Mouse (Mus musculus) liver, embryonic 12.5 days (tissue): ENCODE measurements at regions not wholly inside any gene's neighbourhood (a gene's known extent, or its start where the extent isn't known, plus 50 kb on each side); places are given as distances from the start of the nearest gene placed in this dataset.
"Not testable (repeated sequence)": the region's sequence is repeated elsewhere in the genome, so short reads cannot be mapped to it uniquely, and the experiment has no call there.

ENCODE experiments used
- ATAC-seq: fragments of 200-750 bp; cut with Nextera tagmentation; 2 replicates; pipeline ENCODE4 v1.8.0; 2017; ENCODE audit warnings: moderate number of reproducible peaks, mild to moderate bottlenecking, moderate library complexity
- H3K27ac ChIP-seq: fragments of 300-500 bp; sonication (generic); 2 replicates; pipeline ENCODE4 v1.5.1; 2016; ENCODE audit warnings: mild to moderate bottlenecking
- H3K27me3 ChIP-seq: fragments of 300-500 bp; sonication (generic); replicated peaks from 2 replicates; pipeline ENCODE4 v1.6.1; 2016; ENCODE audit warnings: mild to moderate bottlenecking, moderate library complexity
- H3K36me3 ChIP-seq: fragments of 300-500 bp; sonication (generic); 2 replicates; pipeline ENCODE4 v1.6.1; 2016; ENCODE audit warnings: mild to moderate bottlenecking, moderate library complexity
- H3K4me1 ChIP-seq: fragments of 300-500 bp; sonication (generic); 2 replicates; pipeline ENCODE4 v1.6.1; 2016
- H3K4me2 ChIP-seq: fragments of 300-500 bp; sonication (generic); 2 replicates; pipeline ENCODE4 v1.6.1; 2016; ENCODE audit warnings: mild to moderate bottlenecking, moderate library complexity
- H3K4me3 ChIP-seq: fragments of 300-500 bp; sonication (generic); 2 replicates; pipeline ENCODE4 v1.5.1; 2016; ENCODE audit warnings: mild to moderate bottlenecking, moderate library complexity
- H3K9ac ChIP-seq: fragments of 300-500 bp; sonication (generic); 2 replicates; pipeline ENCODE4 v1.6.1; 2016; ENCODE audit warnings: mild to moderate bottlenecking, moderate library complexity
- H3K9me3 ChIP-seq: fragments of 300-500 bp; sonication (generic); replicated peaks from 2 replicates; pipeline ENCODE4 v1.6.1; 2016; ENCODE audit warnings: mild to moderate bottlenecking, moderate library complexity
- WGBS: fragments of 180-500 bp; shearing (Covaris S2); methylation state at CpG from one replicate; pipeline ENCODE4 v1.1.7; 2016; ENCODE audit not compliant: insufficient replicate concordance; 5-methylcytosine and 5-hydroxymethylcytosine counted together

GRCm38 (mm10) chr17:9168411-9168810 is 180.3 kb downstream of the 1700010I14Rik start:
- WGBS = 0% methylated on average over 5 of the region's 5 CpGs
- no peak overlapping the region for H3K9ac ChIP-seq
- H3K9me3 ChIP-seq = no peaks in the 10 kb centered on the region
- no peak overlapping the region for H3K27ac ChIP-seq
- ATAC-seq = no peak
- H3K27me3 ChIP-seq = peaks cover 11% of the 10 kb centered on the region; the same call in 1 of the 2 replicates
- H3K4me3 ChIP-seq = no peak overlapping the region
- peaks cover 14% of the 10 kb centered on the region for H3K4me1 ChIP-seq
- peak overlapping the region; percentile 63 for H3K4me2 ChIP-seq
- H3K36me3 ChIP-seq = no peaks in the 10 kb centered on the region

- WGBS = 14% methylated on average over 11 of the region's 11 CpGs
- H3K36me3 ChIP-seq = no peaks in the 10 kb centered on the region
- no peak overlapping the region for H3K4me3 ChIP-seq
- peaks cover 11% of the 10 kb centered on the region; the same call in 1 of the 2 replicates for H3K27me3 ChIP-seq
- H3K9ac ChIP-seq = no peak overlapping the region
- no peak for ATAC-seq
- no peak overlapping the region for H3K4me2 ChIP-seq
- no peaks in the 10 kb centered on the region for H3K9me3 ChIP-seq
- peaks cover 14% of the 10 kb centered on the region for H3K4me1 ChIP-seq
- no peak overlapping the region for H3K27ac ChIP-seq
Measured at GRCm38 (mm10) chr17:9169371-9169770, 181.2 kb downstream of the 1700010I14Rik start.

DNA sequence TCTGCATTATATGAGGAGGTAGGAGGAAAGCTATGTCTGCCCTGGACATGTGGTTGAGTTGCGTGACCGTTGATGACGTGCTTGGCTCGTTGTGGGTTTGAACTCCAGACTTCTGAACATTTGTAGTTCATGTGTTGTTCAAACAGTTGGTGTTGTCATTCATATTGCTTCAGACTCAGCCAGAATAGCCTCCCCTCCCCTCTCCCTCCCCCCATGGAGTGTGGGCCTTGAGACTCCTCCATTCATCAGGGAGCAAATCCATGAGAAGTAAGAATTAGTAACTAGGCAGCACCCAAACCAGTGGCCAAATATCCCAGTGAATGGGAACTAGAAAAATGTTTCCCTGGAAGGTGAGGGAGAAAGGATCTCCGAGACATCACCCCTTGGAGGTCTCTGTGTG is 209.0 kb downstream of the 1700010I14Rik start:
- Histone ChIP-seq H3K27ac (no peak overlapping the region), H3K9ac (no peak overlapping the region), H3K4me3 (no peak overlapping the region), H3K4me1 (no peaks in the 10 kb centered on the region), H3K4me2 (no peak overlapping the region), H3K27me3 (no peaks in the 10 kb centered on the region), H3K9me3 (no peaks in the 10 kb centered on the region), H3K36me3 (no peaks in the 10 kb centered on the region)
- 78% methylated on average over 5 of the region's 5 CpGs for WGBS
- no peak for ATAC-seq

- 74% methylated on average over 7 of the region's 7 CpGs for WGBS
Measured at GRCm38 (mm10) chr17:9200386-9200785, 212.3 kb downstream of the 1700010I14Rik start.

GRCm38 (mm10) chr17:9202496-9202895 is 214.4 kb downstream of the 1700010I14Rik start:
- H3K4me1 ChIP-seq = no peaks in the 10 kb centered on the region
- H3K4me3 ChIP-seq = no peak overlapping the region
- no peaks in the 10 kb centered on the region for H3K9me3 ChIP-seq
- no peak for ATAC-seq
- no peak overlapping the region for H3K27ac ChIP-seq
- H3K27me3 ChIP-seq = no peaks in the 10 kb centered on the region
- WGBS = 15% methylated on average over 2 of the region's 2 CpGs
- H3K9ac ChIP-seq = no peak overlapping the region
- H3K4me2 ChIP-seq = no peak overlapping the region
- no peaks in the 10 kb centered on the region for H3K36me3 ChIP-seq

More at GRCm38 (mm10) chr17:9200386-9200785, 212.3 kb downstream of the 1700010I14Rik start:
- ATAC-seq = no peak
- no peaks in the 10 kb centered on the region for H3K4me1 ChIP-seq
- H3K9ac ChIP-seq = no peak overlapping the region
- no peaks in the 10 kb centered on the region for H3K36me3 ChIP-seq
- H3K9me3 ChIP-seq = no peaks in the 10 kb centered on the region
- H3K27ac ChIP-seq = no peak overlapping the region
- no peaks in the 10 kb centered on the region for H3K27me3 ChIP-seq
- H3K4me3 ChIP-seq = no peak overlapping the region
- H3K4me2 ChIP-seq = no peak overlapping the region

- no peaks in the 10 kb centered on the region for H3K4me1 ChIP-seq
- no peak overlapping the region for H3K4me3 ChIP-seq
- H3K27ac ChIP-seq = no peak overlapping the region
- H3K9ac ChIP-seq = no peak overlapping the region
- H3K4me2 ChIP-seq = no peak overlapping the region
- H3K27me3 ChIP-seq = no peaks in the 10 kb centered on the region
- no peaks in the 10 kb centered on the region for H3K9me3 ChIP-seq
- WGBS = 61% methylated on average over 2 of the region's 2 CpGs
- no peaks in the 10 kb centered on the region for H3K36me3 ChIP-seq
- no peak for ATAC-seq
Measured at GRCm38 (mm10) chr17:9210626-9211025, 211.2 kb upstream of the Gm17728 start.

GRCm38 (mm10) chr17:9223097-9223496 is 198.8 kb upstream of the Gm17728 start:
- no peak overlapping the region for H3K27ac ChIP-seq
- no peak for ATAC-seq
- no peaks in the 10 kb centered on the region for H3K4me1 ChIP-seq
- H3K9ac ChIP-seq = no peak overlapping the region
- whole genome bisulfite sequencing = 66% methylated on average over 4 of the region's 4 CpGs
- H3K36me3 ChIP-seq = no peaks in the 10 kb centered on the region
- H3K27me3 ChIP-seq = no peaks in the 10 kb centered on the region
- no peak overlapping the region for H3K4me2 ChIP-seq
- H3K9me3 ChIP-seq = no peaks in the 10 kb centered on the region
- H3K4me3 ChIP-seq = no peak overlapping the region

- Histone ChIP-seq H3K36me3 (no peaks in the 10 kb centered on the region), H3K27me3 (no peaks in the 10 kb centered on the region), H3K9me3 (no peaks in the 10 kb centered on the region), H3K9ac (no peak overlapping the region), H3K4me3 (no peak overlapping the region), H3K4me2 (no peak overlapping the region), H3K27ac (no peak overlapping the region), H3K4me1 (no peaks in the 10 kb centered on the region)
- ATAC-seq = no peak
- 70% methylated on average over 10 of the region's 10 CpGs for WGBS
Measured at GRCm38 (mm10) chr17:9227872-9228575, 193.8 kb upstream of the Gm17728 start.

- 47% methylated on average over 6 of the region's 6 CpGs for WGBS
Measured at GRCm38 (mm10) chr17:9235141-9235571, 186.7 kb upstream of the Gm17728 start.

DNA sequence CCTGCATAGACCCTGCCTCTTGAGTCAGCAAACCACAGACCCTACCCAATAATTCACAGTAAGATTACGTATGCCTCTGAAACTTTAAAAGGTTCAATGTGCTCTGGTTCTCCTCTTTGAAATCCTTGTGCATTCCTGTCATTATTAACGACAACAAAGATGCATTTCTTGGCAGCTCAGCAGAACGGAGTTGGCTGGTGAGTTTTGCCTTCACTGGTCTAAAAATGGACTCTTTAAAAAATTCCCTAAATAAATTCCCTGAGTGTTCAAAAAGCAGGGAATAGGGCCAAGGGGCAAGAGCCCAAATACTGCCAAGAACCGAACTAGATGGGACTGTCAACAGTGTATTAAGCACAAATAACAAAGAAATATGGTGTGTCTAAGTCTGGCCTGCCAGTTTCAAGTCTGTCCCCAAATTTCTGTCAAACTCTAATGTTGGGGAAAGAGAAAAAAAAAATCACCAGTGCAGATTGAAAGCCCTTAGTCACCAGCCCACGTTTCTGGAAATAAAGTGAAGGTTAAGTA is 163.2 kb upstream of the Gm17728 start:
- H3K36me3 ChIP-seq = no peaks in the 10 kb centered on the region
- no peak overlapping the region for H3K9ac ChIP-seq
- no peaks in the 10 kb centered on the region for H3K9me3 ChIP-seq
- 57% methylated on average over 5 of the region's 5 CpGs for WGBS
- no peaks in the 10 kb centered on the region for H3K4me1 ChIP-seq
- H3K4me2 ChIP-seq = no peak overlapping the region
- ATAC-seq = no peak
- H3K27me3 ChIP-seq = no peaks in the 10 kb centered on the region
- H3K27ac ChIP-seq = no peak overlapping the region
- no peak overlapping the region for H3K4me3 ChIP-seq

More at GRCm38 (mm10) chr17:9235141-9235571, 186.7 kb upstream of the Gm17728 start:
- ATAC-seq = no peak
- H3K4me3 ChIP-seq = no peak overlapping the region
- no peak overlapping the region for H3K27ac ChIP-seq
- no peaks in the 10 kb centered on the region for H3K9me3 ChIP-seq
- no peaks in the 10 kb centered on the region for H3K36me3 ChIP-seq
- H3K27me3 ChIP-seq = no peaks in the 10 kb centered on the region
- no peak overlapping the region for H3K4me2 ChIP-seq
- no peaks in the 10 kb centered on the region for H3K4me1 ChIP-seq
- no peak overlapping the region for H3K9ac ChIP-seq

DNA sequence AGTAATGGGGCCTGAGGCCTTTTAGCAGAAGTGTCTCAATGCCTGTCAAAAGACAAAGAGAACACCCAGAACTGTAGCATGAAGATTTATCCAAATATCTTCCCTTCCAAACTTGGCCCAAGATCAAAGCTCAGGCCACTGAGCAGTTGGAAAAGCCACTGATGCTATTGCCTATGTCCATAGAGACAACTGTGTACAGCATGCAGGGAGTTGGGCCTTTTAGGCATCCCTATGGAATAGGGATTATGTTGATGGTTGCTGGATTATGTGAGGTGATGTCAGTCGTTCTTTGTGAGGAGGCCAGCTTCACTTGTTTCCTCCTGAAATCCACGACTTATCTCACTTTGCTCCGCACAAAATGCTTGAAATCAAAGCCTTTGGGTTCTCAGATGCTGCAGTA is 153.1 kb upstream of the Gm17728 start:
- Histone ChIP-seq H3K4me1 (no peaks in the 10 kb centered on the region), H3K27me3 (no peaks in the 10 kb centered on the region), H3K9ac (no peak overlapping the region), H3K9me3 (no peaks in the 10 kb centered on the region), H3K4me3 (no peak overlapping the region), H3K36me3 (no peaks in the 10 kb centered on the region), H3K4me2 (no peak overlapping the region), H3K27ac (no peak overlapping the region)
- ATAC-seq = no peak
- 60% methylated on average over 3 of the region's 3 CpGs for WGBS

DNA sequence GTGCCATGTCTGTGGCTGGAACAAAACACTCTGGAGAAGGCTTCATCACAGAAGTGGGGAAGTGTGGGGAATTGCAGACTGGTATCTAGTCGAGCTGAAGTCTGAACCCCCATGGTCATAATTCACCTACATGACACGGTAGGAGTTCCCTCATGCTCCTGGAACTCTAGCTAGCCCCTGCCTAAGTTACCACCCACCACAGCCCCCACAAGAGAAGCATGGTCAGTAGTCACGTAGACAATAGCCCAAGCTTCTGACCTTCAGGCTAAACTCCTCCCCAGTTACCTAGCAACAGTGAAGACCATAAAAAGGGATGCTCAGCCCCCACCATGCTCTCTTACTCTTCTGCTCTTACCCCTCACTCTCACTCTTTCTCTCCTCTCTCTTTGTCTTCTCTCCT is 143.8 kb upstream of the Gm17728 start:
- not testable (repeated sequence) for H3K9ac ChIP-seq, H3K27ac ChIP-seq, H3K4me2 ChIP-seq, ATAC-seq, H3K4me1 ChIP-seq, H3K36me3 ChIP-seq, H3K4me3 ChIP-seq, H3K9me3 ChIP-seq, H3K27me3 ChIP-seq
- 38% methylated on average over 3 of the region's 3 CpGs for WGBS

DNA sequence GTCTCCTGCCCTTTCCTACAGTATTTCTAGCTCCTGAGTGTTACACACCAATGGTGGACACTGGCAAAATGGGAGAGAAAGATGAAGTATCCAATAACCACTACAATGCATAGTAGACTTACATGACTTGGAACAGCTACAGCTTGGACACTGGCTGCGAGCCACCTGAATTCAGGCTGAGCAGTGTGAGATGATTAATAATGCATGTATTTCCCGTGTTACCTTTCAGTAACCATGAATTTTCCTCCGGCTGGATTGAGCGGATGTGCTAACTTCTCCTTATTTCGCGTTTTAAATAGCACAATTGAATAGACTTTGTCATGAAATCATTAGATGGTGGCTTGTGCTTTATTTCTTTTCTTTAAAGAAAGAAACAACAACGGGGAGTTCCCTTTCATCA is 142.4 kb upstream of the Gm17728 start:
- H3K9ac ChIP-seq = no peak overlapping the region
- H3K36me3 ChIP-seq = no peaks in the 10 kb centered on the region
- H3K27me3 ChIP-seq = no peaks in the 10 kb centered on the region
- no peaks in the 10 kb centered on the region for H3K4me1 ChIP-seq
- H3K27ac ChIP-seq = no peak overlapping the region
- H3K4me2 ChIP-seq = no peak overlapping the region
- ATAC-seq = no peak
- H3K9me3 ChIP-seq = no peaks in the 10 kb centered on the region
- WGBS = 64% methylated on average over 7 of the region's 7 CpGs
- H3K4me3 ChIP-seq = no peak overlapping the region
